Mouse (Mus musculus): ENCODE data around the gene Tlk1. TPM values are rescaled to one million over a fixed set of nuclear protein-coding genes. Genes with fewer than 3 reads are reported as not detected.

The Tlk1 gene
- polyA plus RNA-seq, 1 experiment from 2014 or later, result 36.8 TPM

DNA sequence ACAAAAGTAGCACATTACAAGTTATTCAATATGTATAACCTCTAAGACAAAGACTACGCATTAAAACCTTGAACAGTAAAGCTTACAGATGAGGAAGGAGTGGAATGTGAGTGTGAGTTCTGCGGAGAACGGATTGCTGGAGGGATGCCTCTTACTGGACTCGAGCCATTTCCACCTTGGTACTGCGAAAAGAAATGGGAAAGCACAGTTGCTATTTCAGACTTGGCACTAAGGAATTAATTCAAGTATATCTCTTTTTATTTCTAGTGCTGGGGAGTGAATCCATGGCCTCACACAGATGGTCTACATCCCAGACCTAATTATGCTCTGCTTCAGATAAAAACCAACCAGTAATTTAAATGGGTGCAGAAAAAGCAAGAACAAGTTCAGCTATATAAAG is 73.4 kb downstream of the Tlk1 start:
- Histone ChIP-seq H3K36me3 (ENCODE audit: control insufficient read depth, insufficient read depth, low read length) (no peaks in the 10 kb centered on the region), H3K4me1 (replicated peaks; ENCODE audit: control insufficient read depth, insufficient read depth, low read length) (no peaks in the 10 kb centered on the region), H3K9me3 (ENCODE audit: control insufficient read depth, low read length) (no peaks in the 10 kb centered on the region), H3K9ac (ENCODE audit: low read depth, low read length) (no peak overlapping the region), H3K4me2 (replicated peaks; ENCODE audit: low read depth, low read length) (no peak overlapping the region), H3K27ac (ENCODE audit: low read depth, low read length) (no peak overlapping the region), H3K27me3 (ENCODE audit: control insufficient read depth, insufficient read depth, low read length) (no peaks in the 10 kb centered on the region), H3K4me3 (ENCODE audit: low read depth, low read length) (no peak overlapping the region)
- 98% methylated on average over 5 of the region's 5 CpGs for WGBS
- no peak for DNase-seq (ENCODE audit: low spot score)
- ATAC-seq (ENCODE audit: low FRiP score), result no peak

DNA sequence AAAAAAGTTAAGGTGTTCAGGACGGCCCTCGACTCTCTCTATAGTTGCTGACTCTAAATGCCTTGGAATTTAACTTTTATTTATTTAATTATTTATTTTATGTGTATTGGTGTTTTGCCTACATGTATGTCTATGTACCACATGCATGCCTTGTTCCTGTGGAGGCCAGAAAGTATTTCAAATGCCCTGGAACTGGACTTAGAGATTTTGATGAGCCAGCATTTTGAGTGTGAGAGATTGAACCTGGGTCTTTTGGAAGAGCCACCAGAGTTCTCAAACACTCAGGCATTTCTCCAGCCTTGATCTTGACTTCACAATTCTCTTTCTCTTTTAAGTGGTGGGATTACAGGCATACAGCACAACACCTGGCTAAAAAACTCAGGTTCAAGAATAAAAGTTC is 73.9 kb downstream of the Tlk1 start:
- no peaks in the 10 kb centered on the region for H3K9me3 ChIP-seq (ENCODE audit: control insufficient read depth, low read length)
- H3K4me3 ChIP-seq (ENCODE audit: low read depth, low read length), result no peak overlapping the region
- H3K36me3 ChIP-seq (ENCODE audit: control insufficient read depth, insufficient read depth, low read length), result no peaks in the 10 kb centered on the region
- no peaks in the 10 kb centered on the region for H3K27me3 ChIP-seq (ENCODE audit: control insufficient read depth, insufficient read depth, low read length)
- ATAC-seq (ENCODE audit: low FRiP score) (no peak), DNase-seq (ENCODE audit: low spot score) (no peak)
- no peak overlapping the region for H3K27ac ChIP-seq (ENCODE audit: low read depth, low read length)
- WGBS, result 95% methylated on average over 2 of the region's 2 CpGs
- H3K4me2 ChIP-seq (replicated peaks; ENCODE audit: low read depth, low read length), result no peak overlapping the region
- no peak overlapping the region for H3K9ac ChIP-seq (ENCODE audit: low read depth, low read length)
- H3K4me1 ChIP-seq (replicated peaks; ENCODE audit: control insufficient read depth, insufficient read depth, low read length), result no peaks in the 10 kb centered on the region

DNA sequence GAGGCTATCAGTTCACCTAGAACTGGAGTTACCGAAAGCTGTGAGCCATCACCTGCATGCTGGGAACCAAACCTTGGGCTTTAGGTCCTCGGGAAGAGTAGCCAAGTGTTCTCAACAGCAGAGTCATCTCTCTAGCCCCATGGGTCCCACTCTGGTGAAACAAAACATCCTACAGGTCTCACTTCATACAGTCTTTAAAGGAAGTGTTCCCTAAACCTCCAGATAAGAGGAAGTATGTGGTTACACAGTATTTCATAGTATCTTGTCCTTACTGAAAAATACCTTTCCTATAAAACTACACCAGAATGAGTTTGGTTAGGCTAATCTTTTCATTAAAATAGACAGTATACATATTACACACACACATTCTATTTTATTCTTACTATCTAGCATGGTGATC is 82.9 kb downstream of the Tlk1 start:
- Histone ChIP-seq H3K36me3 (ENCODE audit: control insufficient read depth, insufficient read depth, low read length) (0 out of 2 replicates have a peak, but pooled peaks cover 5% of the 10 kb centered on the region), H3K27me3 (ENCODE audit: control insufficient read depth, insufficient read depth, low read length) (no peaks in the 10 kb centered on the region), H3K4me3 (ENCODE audit: low read depth, low read length) (no peak overlapping the region), H3K4me2 (replicated peaks; ENCODE audit: low read depth, low read length) (no peak overlapping the region), H3K9ac (ENCODE audit: low read depth, low read length) (no peak overlapping the region), H3K27ac (ENCODE audit: low read depth, low read length) (no peak overlapping the region), H3K4me1 (replicated peaks; ENCODE audit: control insufficient read depth, insufficient read depth, low read length) (no peaks in the 10 kb centered on the region), H3K9me3 (ENCODE audit: control insufficient read depth, low read length) (no peaks in the 10 kb centered on the region)
- DNase-seq (ENCODE audit: low spot score) (no peak), ATAC-seq (ENCODE audit: low FRiP score) (no peak)
- WGBS, result 88% methylated on average over 2 of the region's 2 CpGs

DNA sequence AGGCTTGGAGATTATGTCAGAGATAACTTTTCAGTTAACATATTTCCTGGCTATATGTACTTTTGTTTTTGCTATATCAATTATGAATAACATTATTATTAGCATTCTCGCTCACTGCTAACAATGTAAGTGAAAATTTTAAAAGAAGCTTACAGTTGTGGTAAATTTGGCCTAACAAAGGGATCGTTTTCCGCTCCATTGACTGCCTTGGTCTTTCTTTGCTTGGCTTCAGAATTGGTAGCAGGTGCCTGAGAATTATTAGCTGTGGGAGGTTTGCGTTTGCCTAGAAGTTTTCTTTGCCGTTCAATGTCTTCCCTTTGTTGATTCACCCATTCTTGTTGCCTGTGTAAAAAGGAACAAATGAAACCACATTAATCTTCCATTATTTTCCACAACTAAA is 83.6 kb downstream of the Tlk1 start:
- Histone ChIP-seq H3K4me1 (replicated peaks; ENCODE audit: control insufficient read depth, insufficient read depth, low read length) (no peaks in the 10 kb centered on the region), H3K36me3 (ENCODE audit: control insufficient read depth, insufficient read depth, low read length) (0 out of 2 replicates have a peak, but pooled peaks cover 5% of the 10 kb centered on the region), H3K27me3 (ENCODE audit: control insufficient read depth, insufficient read depth, low read length) (no peaks in the 10 kb centered on the region), H3K4me2 (replicated peaks; ENCODE audit: low read depth, low read length) (no peak overlapping the region), H3K9ac (ENCODE audit: low read depth, low read length) (no peak overlapping the region), H3K27ac (ENCODE audit: low read depth, low read length) (no peak overlapping the region), H3K9me3 (ENCODE audit: control insufficient read depth, low read length) (no peaks in the 10 kb centered on the region), H3K4me3 (ENCODE audit: low read depth, low read length) (no peak overlapping the region)
- WGBS, result 63% methylated on average over 5 of the region's 5 CpGs
- no peak for ATAC-seq (ENCODE audit: low FRiP score)
- no peak for DNase-seq (ENCODE audit: low spot score)

DNA sequence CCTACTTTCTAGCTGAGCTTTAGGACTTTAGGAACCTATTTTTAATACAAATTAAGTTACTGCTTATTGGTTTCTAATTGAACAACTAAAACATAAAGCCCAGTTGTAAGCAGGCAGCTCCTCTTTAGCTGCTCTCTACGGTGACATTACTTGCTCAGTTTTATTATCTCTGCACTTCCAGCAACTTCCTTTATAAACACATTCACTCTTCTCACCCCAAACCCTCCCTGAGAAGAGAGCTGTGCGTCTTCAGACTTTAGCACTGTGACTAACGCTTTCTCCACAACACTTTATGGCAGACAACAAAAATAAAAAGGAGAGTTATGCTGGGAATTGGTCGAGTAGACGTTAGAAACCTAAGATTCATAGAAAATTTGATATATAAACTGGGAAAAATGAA is 89.5 kb downstream of the Tlk1 start:
- ATAC-seq (ENCODE audit: low FRiP score) (no peak), DNase-seq (ENCODE audit: low spot score) (no peak)
- H3K4me3 ChIP-seq (ENCODE audit: low read depth, low read length), result no peak overlapping the region
- 95% methylated on average over 5 of the region's 5 CpGs for WGBS
- no peak overlapping the region for H3K9ac ChIP-seq (ENCODE audit: low read depth, low read length)
- no peaks in the 10 kb centered on the region for H3K4me1 ChIP-seq (replicated peaks; ENCODE audit: control insufficient read depth, insufficient read depth, low read length)
- H3K9me3 ChIP-seq (ENCODE audit: control insufficient read depth, low read length), result no peaks in the 10 kb centered on the region
- no peak overlapping the region for H3K4me2 ChIP-seq (replicated peaks; ENCODE audit: low read depth, low read length)
- H3K36me3 ChIP-seq (ENCODE audit: control insufficient read depth, insufficient read depth, low read length), result no peaks in the 10 kb centered on the region
- H3K27me3 ChIP-seq (ENCODE audit: control insufficient read depth, insufficient read depth, low read length), result no peaks in the 10 kb centered on the region
- no peak overlapping the region for H3K27ac ChIP-seq (ENCODE audit: low read depth, low read length)

DNA sequence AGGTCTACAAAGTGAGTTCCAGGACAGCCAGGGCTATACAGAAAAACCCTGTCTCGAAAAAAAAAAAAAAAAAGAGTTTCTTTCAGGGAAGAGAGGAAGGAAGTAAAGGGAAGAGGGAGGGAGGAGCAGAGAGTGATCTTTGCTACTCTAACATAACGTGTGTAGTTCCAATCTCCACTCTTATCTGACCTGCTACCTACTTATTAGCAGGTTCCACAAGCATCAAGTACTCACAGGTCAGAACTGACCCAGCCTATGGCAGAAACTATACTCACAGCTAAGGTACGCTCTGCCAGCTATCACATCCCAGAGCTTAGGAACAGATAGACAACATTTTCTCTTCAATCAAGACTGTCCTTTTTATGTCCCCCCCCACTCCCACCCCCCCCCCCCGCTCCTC is 90.0 kb downstream of the Tlk1 start:
- DNase-seq (ENCODE audit: low spot score) (no peak), ATAC-seq (ENCODE audit: low FRiP score) (no peak)
- Histone ChIP-seq H3K9me3 (ENCODE audit: control insufficient read depth, low read length) (no peaks in the 10 kb centered on the region), H3K4me3 (ENCODE audit: low read depth, low read length) (no peak overlapping the region), H3K36me3 (ENCODE audit: control insufficient read depth, insufficient read depth, low read length) (no peaks in the 10 kb centered on the region), H3K9ac (ENCODE audit: low read depth, low read length) (no peak overlapping the region), H3K27me3 (ENCODE audit: control insufficient read depth, insufficient read depth, low read length) (no peaks in the 10 kb centered on the region), H3K27ac (ENCODE audit: low read depth, low read length) (no peak overlapping the region), H3K4me1 (replicated peaks; ENCODE audit: control insufficient read depth, insufficient read depth, low read length) (no peaks in the 10 kb centered on the region), H3K4me2 (replicated peaks; ENCODE audit: low read depth, low read length) (no peak overlapping the region)
- WGBS, result 79% methylated on average over 4 of the region's 4 CpGs

DNA sequence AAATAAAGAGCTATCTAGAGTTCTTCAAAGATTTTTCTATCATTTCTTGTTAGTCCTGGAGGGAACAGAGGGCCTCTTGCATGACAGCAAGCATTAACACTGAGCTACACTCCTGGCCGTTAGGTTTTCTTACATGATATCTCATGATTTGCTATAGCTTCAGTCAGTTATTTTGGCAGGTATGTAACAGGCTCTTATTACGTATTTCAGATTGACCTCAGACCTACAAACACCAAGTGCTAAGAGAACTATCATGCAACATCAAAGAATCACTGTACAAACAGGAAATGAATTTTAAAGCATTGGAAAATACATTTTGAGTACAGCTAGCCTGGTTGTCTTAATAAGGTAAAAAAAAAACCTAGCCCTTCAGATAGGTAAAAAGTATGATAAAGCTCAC is 98.4 kb downstream of the Tlk1 start:
- H3K27me3 ChIP-seq (ENCODE audit: control insufficient read depth, insufficient read depth, low read length), result no peaks in the 10 kb centered on the region
- WGBS, result 85% methylated on average over 2 of the region's 2 CpGs
- H3K9me3 ChIP-seq (ENCODE audit: control insufficient read depth, low read length), result no peaks in the 10 kb centered on the region
- DNase-seq (ENCODE audit: low spot score) (no peak), ATAC-seq (ENCODE audit: low FRiP score) (no peak)
- H3K36me3 ChIP-seq (ENCODE audit: control insufficient read depth, insufficient read depth, low read length), result no peaks in the 10 kb centered on the region
- no peak overlapping the region for H3K4me2 ChIP-seq (replicated peaks; ENCODE audit: low read depth, low read length)
- H3K4me3 ChIP-seq (ENCODE audit: low read depth, low read length), result no peak overlapping the region
- no peaks in the 10 kb centered on the region for H3K4me1 ChIP-seq (replicated peaks; ENCODE audit: control insufficient read depth, insufficient read depth, low read length)
- no peak overlapping the region for H3K9ac ChIP-seq (ENCODE audit: low read depth, low read length)
- H3K27ac ChIP-seq (ENCODE audit: low read depth, low read length), result no peak overlapping the region

DNA sequence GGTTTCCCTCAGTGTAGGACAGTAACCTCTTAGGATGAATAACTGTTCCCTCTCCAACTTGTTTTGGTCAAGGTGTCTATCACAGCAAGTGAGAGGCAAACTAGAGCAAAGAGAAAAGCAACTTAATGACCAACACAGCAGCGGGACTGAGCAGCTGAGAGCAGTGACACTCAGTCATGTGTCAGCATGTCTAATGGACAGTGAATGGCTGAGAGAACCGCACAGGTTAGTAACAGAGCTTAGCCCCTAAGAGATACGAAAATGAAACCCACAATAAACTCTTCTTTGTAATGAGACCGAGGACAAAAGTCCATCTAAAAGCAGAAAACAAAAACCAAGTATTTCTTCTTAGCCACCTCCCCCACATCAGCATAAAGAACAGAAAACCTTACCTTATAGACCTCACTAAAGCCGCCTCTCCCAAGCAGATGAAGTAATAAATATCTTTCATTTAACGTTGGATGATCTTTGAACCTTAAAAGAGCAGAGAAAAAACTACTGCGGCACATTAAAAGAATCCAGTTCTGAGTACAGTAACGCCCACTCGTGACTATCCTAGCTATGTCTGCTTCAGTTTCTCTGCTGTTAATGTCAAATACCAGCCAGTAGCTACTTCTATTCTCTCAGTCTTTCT is 101.8 kb downstream of the Tlk1 start:
- WGBS, result 91% methylated on average over 9 of the region's 9 CpGs

DNA sequence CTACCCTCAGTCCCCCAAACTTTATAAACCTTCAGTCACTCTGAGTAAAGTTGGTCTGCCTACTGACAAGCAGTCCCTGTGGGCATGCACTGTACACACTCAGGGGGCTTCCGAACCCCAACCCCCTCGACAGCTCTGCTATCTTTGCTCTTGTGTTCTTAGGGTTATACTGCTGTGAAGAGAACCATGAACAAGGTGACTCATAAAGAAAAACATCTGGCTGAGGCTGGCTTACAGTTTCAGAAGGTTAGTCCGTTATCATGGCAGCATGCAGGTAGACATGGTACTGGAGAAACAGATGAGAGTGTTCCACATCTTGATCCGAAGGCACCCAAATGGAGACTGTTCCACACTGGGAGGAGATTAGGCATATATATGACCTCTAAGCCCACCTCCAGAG is 114.7 kb downstream of the Tlk1 start:
- Histone ChIP-seq H3K4me1 (replicated peaks; ENCODE audit: control insufficient read depth, insufficient read depth, low read length) (no peaks in the 10 kb centered on the region), H3K9me3 (ENCODE audit: control insufficient read depth, low read length) (no peaks in the 10 kb centered on the region), H3K36me3 (ENCODE audit: control insufficient read depth, insufficient read depth, low read length) (peaks cover 8% of the 10 kb centered on the region; the same call in 1 of the 2 replicates), H3K9ac (ENCODE audit: low read depth, low read length) (no peak overlapping the region), H3K4me3 (ENCODE audit: low read depth, low read length) (no peak overlapping the region), H3K4me2 (replicated peaks; ENCODE audit: low read depth, low read length) (no peak overlapping the region), H3K27ac (ENCODE audit: low read depth, low read length) (no peak overlapping the region), H3K27me3 (ENCODE audit: control insufficient read depth, insufficient read depth, low read length) (no peaks in the 10 kb centered on the region)
- 94% methylated on average over 4 of the region's 4 CpGs for WGBS
- DNase-seq (ENCODE audit: low spot score) (no peak), ATAC-seq (ENCODE audit: low FRiP score) (no peak)

More for the DNA sequence above, 101.8 kb downstream of the Tlk1 start:
- no peaks in the 10 kb centered on the region for H3K36me3 ChIP-seq (ENCODE audit: control insufficient read depth, insufficient read depth, low read length)
- no peaks in the 10 kb centered on the region for H3K4me1 ChIP-seq (replicated peaks; ENCODE audit: control insufficient read depth, insufficient read depth, low read length)
- no peak overlapping the region for H3K4me2 ChIP-seq (replicated peaks; ENCODE audit: low read depth, low read length)
- H3K4me3 ChIP-seq (ENCODE audit: low read depth, low read length), result no peak overlapping the region
- H3K27me3 ChIP-seq (ENCODE audit: control insufficient read depth, insufficient read depth, low read length), result no peaks in the 10 kb centered on the region
- DNase-seq (ENCODE audit: low spot score) (no peak), ATAC-seq (ENCODE audit: low FRiP score) (no peak)
- no peak overlapping the region for H3K27ac ChIP-seq (ENCODE audit: low read depth, low read length)
- no peaks in the 10 kb centered on the region for H3K9me3 ChIP-seq (ENCODE audit: control insufficient read depth, low read length)
- no peak overlapping the region for H3K9ac ChIP-seq (ENCODE audit: low read depth, low read length)

Data from hindbrain, embryonic 11.5 days (tissue).